Mouse (Mus musculus) right cerebral cortex, postnatal 10 days (tissue): ENCODE measurements around the gene Fam57b.
A peak's percentile ranks its signal among the peaks of the same experiment; 100 is the strongest.

ENCODE experiments used
- DNase-seq, 2 experiments: peaks; one replicate each; pipeline ENCODE4 v3.0.0; 2021; ENCODE audit warnings: low spot score in 2 of 2

Gene Fam57b

GRCm38 (mm10) chr7:126798127-126799049 is 920 bp downstream of the Fam57b start:
- peak in 1 of 2 experiments; percentile 52 for DNase-seq

- DNase-seq = peak; percentile 98
Measured at GRCm38 (mm10) chr7:126799050-126799467, 1.6 kb downstream of the Fam57b start.

- DNase-seq = peak in 1 of 2 experiments; percentile 95
Measured at GRCm38 (mm10) chr7:126799468-126800268, 2.2 kb downstream of the Fam57b start.

DNA sequence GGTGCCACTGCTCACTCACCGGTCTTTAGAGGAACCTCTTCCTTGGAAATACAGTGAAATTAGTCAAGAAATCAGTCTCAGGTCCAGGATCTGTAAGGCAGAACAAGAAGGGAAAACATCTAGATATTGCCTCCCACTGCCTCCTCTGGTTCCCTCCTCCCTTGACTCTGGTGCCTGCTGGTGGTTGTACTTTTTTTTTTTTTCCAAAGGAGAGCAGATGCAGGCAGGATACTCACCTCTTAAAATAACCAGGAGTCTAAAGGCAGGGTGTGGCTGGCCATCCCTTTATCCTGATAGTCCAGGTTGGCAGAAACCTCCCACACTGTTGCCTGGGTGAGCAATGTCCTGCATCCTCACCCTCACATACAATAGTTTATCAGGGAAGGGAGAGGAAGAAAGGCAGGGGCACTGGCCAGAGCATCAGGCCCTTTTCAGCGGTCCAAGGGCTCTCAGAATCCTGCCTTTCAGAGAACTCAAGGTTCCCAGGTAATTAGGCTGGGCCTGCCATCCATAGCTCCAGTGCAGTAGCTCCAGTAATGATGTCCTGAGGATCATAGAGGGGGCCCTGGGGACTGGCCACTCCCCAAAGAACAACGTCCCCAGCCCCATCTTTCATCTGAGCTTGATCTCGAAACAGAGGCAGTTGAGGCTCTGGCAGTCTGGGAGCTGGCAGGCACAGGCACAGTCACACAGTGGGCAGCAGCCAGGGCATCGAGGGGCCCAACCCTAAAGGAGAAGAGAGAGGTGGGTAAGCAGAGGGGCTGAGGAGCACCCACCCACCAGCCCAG is 3.0 kb downstream of the Fam57b start:
- peak in 1 of 2 experiments; percentile 44 for DNase-seq

DNA sequence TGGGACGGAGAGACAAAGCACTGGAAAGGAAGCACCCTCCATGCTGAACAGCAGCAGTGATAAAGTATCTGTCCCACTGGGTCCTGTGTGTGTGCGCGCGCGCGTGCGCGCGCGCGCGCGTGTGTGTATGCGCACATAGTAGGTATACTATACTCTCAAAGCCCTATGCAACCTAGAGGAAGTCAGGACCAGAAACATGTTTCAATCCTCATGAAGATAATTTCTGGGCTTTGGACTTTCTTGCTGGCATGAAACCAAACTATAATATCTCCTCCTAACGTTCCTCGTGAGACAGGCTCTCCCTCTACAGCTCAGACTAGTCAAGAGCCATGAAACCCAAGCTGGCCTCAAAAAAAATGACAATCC is 3.6 kb downstream of the Fam57b start:
- no peak for DNase-seq

DNA sequence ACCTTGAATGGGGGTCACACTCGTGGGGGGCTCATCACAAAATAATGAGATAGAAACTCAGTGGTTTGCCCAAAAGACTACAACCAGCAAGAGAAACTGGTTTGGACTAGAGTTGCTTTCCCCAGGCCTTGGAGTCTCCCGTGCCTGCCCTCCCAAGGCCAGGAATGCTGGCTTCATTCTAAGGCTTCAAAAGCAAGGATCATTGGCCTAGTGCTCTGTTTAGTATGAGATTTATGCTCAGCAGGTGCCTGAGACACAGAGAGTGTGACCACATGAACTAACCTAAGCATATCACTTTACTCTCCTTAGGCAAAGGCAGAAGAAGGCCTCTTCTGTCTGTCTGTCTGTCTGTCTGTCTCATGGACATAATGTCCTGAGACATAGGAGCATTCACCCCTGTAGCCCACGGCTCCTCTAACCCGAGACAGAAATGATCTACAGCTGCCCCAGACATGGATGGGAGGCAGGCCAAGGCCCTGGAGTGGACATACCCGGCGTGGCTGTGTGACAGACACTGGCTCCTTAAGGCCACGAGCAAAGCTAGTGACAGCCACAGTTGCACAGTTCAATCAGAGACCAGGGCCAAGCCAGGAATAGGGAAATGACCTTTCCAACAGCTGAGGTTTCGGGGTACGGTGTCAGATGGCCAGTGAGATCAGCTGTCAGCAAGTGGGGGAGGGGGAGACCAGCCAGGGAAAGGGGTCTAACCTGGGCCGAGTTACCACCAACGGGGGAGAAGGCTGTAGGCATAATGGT is 4.8 kb downstream of the Fam57b start:
- DNase-seq = no peak

DNA sequence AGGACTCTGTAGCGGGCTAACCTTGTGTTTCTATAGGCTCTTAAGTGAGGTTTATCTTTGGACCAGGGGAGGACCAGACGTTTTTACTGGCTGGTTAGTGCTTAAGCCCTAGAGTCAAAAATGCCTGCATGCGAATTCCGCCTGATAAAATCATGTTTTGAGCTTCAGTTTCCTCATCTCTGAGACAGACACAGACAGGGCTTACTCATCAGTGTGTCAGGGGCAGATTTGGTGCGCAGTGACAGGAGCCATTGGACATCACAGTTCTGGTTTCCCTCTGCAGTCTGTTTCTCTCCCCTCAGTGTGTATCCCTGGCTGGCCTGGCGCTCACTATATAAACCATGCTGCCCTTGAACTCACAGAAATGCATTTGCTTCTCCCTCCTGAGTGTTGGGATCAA is 5.7 kb downstream of the Fam57b start:
- DNase-seq = no peak

DNA sequence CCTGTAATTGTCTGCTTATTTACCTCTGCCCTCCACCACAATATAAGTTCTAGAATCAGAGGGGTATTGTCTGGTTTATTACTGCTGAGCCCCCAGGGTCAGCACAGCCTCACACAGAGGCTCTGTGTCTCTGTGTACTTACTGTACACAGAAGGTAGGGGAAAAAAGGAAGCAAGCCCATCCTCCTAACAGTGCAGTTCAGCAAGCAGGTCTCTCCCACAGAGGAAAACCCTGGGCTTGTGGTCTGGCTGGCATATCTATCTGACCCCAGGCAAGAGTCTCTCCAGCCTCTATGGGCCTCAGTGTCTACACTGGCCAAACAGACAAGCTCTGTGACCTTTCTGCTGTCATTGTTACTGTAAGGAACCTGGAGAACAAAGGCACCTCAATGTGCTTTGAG is 6.3 kb downstream of the Fam57b start:
- no peak for DNase-seq

GRCm38 (mm10) chr7:126806956-126807355 is 9.5 kb downstream of the Fam57b start:
- DNase-seq = no peak

- DNase-seq = no peak
Measured at GRCm38 (mm10) chr7:126807405-126807804, 9.9 kb downstream of the Fam57b start.

DNA sequence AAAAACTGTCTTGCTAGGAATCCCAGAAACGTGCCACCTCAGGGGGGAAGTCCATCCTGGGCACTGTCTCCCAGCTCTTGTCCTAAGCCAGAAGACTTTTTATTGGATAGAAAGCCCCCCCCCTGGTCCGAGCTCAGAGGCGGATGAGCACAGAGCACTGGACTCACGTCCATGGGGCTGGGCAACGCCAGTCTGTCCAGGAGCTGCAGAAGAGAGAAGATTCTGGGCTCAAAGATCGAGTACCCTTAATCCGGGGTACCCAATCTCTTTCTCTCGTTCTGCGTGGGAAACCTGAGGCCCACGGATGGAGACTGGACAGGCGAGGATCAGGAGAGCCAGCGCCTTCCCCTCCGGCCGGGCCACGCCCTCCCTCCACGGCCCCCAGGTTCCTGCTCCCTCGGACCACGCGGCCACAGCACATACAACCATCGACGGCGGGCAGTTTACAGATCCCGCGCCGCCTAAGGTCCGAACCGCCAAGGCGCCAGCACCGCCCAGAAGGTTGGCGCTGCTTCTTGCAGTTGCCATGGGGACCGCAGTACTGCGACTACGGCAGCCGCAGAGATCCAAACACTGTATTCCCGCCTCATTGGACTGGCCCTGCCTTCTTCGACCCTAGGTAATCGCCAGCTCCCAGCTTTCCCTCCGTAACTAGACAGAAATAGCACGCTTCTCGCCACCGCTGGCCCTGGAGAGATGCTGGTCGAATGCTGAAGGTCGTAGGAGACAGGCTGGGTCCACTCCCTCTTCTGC is 11.4 kb downstream of the Fam57b start:
- peak; percentile 92 to 94 for DNase-seq

GRCm38 (mm10) chr7:126809723-126810369 is 12.4 kb downstream of the Fam57b start:
- DNase-seq = no peak

- DNase-seq = no peak
Measured at GRCm38 (mm10) chr7:126815726-126816222, 18.3 kb downstream of the Fam57b start.

DNA sequence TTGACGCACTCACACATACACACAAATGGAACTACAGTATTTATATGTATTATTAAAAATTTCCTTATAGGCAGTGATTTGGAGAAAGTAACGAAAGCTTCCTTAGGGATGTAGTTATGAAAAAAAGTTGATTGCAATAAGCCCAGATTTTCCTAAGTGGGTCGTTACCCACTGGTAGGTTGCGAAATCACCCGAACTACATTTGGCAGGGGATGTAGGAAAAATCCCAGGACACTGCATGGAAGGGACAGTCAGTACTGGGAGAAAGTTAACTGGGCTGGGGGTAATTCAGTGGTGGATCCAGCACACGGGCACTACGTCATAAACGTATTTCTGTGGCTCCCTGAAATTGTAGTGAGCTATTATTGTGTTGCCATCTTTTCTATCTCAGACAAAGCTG is 19.0 kb downstream of the Fam57b start:
- DNase-seq = no peak

GRCm38 (mm10) chr7:126817595-126817994 is 20.1 kb downstream of the Fam57b start:
- DNase-seq = no peak

DNA sequence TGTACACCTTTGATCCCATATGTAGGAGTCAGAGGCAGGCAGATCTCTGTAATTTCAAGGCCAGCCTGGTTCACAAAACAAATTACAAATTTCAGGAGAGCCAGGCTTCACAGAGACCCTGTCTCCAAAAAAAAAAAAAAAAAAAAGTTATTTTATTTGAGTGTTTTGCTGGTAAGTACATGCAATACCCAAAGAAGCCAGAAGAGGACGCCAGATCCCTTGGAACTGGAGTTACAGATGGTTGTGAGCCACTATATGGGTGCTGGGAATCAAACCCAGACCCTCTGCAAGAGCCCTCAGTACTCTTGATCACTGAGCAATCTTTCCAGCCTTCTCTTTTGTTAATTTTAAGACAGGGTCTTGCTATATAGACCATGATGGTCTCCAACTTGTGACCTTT is 21.4 kb downstream of the Fam57b start:
- no peak for DNase-seq

GRCm38 (mm10) chr7:126821835-126822511 is 24.5 kb downstream of the Fam57b start:
- DNase-seq = peak; percentile 69 to 86

DNA sequence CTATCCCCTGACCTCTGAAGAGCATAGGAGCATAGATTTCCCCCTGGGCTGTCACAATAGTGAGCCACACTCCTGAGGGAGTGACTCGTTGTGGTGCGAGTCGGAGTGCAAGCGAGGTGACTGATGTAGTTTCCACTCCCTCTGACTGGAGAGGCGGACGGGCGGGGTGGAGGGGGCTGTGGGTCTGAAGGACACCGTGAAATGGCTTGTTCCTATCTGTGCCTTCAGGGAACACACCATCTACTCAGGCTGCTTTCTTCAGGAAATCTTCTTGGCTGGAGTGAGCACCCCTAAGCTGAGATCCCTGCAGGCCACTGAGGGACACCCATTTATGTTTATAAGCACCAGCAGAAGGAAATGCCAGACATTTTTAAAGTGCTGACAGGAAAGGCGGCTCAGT is 25.3 kb downstream of the Fam57b start:
- peak in 1 of 2 experiments; percentile 43 for DNase-seq

DNA sequence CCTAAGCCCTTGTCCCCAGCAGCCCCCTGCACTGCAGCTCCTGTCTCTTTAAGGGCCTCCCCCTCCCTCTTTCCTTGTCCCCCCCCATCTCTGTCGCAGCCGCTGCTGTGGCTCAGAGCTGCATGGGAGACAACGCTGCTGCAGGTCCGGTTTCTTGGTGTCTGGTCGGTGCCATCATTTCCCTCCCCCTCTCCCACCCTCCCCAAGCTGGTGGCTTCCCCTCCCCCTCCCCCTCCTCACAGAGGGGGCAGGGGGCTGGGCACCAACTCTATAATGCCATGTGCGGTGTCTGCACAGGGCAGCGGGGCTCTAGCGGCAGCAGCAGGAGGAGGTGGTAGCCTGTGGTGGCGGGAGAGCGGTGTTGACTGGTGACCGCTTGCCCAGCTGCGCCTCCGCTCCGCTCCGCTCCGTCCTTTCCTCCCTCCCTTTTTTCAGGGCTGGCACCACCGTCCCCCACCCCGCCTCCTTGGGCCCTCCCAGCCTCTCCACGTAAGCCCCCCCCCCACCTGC is 25.8 kb downstream of the Fam57b start:
- DNase-seq = peak; percentile 67 to 69
